Mouse (Mus musculus) fibroblast of lung, adult 2 months (primary cell): Measurements from ENCODE around the gene Nek6.

Source experiments
- DNase-seq: peaks from one replicate; pipeline ENCODE4 v3.0.0-alpha.2; 2011; ENCODE audit warnings: low read depth

The Nek6 gene

DNA sequence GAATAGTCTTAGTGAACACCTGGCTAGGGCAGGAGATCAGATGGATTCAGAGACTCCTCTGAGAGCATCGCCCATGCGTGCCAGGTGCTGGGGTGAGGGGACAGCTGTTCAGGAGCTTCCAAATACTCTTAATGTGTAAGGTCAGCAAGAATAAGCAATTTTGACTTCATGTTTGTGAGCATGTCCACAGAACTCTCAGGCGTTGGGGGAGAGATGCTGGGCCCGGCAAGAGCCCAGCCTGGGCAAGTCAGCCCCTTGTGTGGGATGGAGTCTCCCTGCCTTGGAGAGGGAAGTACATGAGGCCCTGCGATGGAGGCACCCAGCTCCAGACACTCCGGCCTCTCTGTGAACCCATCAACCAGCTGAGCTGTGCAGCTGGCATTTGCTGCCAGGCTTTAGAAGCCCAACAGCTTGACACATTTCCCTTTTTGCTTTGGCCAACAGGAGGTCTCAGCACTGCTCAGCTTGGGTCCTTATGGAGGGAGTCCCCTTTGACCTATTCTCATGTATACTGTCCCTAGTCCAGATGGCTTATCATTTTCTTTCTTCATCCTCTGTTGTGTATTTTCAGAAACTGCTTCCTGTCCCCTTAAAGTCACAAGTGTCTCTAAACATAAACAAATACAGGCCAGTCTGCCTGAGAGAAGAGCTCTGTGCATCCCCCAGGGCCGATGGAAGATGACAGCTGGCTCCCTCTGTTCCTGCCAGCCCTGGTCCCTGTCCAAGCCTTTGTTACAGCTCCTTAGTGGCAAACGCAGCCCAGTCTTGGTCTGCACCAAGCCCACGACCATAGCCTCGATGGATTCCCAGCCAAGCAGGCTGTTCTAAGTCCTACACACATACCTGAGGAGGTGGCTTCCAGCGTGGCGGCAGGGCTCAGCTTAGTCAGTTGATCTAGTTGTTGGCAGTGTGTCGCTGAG, 67.4 kb downstream of the Nek6 start:
- DNase-seq, result no peak

DNA sequence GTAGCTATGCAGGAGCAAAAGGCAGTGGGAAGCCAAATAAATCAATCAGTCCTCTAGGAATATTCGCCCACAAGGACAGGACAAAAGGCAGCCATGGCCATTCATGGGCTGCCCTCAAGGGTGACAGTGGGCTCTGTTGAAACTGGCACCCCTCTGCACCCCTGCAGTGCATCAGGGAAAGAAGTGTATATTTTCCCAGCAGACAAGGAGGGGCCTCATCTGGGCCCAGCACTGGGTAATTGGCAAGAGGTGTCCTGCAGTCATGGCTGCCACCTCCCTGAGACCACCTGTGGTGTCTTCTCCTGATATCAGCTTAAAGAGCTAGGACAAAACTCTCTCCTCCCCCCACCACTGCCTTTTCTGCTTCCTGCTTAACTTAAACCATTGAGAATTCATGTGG, 68.1 kb downstream of the Nek6 start:
- no peak for DNase-seq

DNA sequence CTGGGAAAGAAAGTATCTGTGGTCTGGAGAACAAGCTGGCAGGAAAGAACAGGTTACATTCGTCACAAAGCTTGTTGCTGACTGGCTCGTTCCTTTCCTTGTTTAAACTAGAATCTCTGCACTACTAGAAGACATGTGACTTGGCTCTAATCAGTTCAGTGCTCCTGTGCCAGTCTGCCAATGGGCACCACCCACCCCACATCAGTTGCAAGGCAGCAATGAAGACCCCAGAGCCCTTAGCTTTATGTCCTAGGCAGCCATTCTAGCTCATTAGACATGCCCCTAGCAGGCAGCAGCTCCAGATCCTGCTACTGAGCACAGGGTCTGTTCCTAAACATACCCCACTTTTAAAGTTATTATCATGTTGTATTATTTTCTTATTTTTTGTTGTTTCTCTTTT, 72.5 kb downstream of the Nek6 start:
- no peak for DNase-seq

DNA sequence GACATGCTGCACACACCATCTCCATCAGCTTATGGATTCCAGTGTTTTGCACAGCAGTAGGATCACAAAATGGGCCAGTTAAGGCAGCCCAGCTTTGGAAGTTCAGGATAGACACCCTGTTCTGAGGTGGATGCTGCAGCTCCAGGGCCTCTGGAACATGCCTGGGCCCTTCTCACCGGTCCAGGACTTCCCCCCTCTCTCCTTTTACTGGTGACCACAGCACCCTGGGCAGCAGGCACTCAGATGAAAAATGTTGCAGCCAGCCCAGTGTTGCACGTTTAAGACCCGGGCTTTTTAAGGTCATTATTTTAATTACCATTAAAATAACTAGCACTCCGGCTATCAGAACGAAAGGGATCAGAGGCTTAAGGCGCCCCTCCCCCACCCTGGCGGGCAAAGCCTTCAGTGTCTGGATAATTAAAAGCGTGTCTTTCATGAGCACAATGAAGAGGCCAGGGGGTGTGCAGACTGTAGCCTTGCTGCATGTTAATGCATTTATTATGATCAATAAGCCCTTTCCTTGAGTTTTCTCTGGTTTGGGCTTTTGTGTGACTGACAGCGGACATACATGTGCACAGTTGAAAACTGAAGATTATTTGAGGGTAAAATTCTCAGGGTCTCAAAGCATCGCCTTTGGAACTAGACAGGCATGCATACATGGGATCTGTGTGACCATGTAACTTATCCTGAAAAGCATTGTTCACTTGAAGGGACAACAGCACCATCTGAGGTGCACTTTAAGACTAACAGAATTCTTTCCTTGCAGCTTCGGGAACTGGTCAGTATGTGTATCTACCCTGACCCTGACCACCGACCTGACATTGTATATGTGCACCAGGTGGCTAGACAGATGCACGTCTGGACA, 73.3 kb downstream of the Nek6 start:
- no peak for DNase-seq

DNA sequence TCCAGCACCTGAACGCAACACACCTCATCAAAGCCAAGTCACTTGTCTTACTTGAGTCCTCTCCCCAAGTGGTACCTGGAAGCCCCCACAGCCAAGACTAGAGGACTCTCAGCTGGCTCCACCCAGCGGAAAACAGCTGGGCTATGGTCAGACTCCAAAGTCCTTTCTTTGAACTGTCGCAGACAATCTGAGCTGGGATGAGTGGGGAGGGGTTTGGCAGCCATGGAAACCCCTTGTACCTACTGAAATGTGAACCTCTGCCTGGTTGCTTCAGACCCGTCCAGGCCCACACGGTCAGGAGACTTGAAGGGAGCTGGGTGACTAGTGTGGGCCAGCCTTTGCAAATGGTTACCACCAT, 73.9 kb downstream of the Nek6 start:
- DNase-seq, result no peak

DNA sequence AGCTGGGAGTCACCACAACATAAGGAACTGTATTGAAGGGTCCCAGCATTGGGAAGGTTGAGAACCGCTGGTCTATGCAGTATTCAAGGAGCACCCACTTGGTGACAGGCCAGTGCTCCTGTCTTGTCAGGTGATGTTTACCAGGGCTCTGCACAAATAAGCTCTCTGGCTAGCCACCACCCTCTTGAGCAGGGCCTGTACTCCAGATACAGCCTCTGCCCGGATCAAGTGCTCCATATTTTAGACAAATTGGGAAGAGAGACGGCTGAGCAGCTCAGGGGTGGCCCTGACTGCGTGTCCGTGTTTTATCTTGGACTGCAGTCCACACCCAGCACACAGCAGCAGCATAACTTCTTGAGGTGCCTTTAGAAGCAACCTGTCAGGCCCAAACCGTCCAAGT, 75.3 kb downstream of the Nek6 start:
- DNase-seq, result no peak

DNA sequence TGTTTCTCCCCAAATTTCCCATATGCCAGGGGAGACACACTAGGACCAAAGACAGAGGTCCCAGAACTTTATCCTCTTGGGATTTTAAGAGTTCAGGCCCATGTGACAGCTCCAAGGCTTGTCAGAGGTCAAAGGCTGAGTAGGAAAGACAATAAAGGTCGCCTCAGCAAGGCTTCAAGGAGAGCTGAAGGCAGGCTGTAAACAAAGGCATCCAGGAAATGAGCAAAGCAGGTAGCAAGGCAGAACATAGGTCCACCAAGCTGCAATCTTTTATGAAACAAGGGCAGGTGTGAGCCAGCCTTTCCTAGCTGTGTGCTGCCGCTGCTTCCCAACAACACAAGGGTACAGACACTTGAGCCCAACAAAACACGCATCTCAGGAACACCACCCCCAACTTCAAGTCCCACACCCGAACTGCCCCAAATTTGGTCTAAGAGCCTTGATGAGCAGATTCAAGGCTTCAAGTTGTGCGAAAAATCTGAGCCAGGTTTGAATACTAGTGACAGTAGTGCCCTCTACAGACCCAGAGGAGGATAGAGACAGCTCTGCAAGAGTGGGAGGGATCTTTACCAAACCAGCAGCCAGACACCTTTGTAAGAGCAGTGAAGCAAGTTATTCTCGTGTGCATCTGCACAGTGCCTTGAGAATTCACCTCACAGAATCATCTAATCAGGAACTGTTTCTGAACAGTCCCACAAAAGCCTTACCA, 80.5 kb downstream of the Nek6 start:
- peak; percentile 23 for DNase-seq

DNA sequence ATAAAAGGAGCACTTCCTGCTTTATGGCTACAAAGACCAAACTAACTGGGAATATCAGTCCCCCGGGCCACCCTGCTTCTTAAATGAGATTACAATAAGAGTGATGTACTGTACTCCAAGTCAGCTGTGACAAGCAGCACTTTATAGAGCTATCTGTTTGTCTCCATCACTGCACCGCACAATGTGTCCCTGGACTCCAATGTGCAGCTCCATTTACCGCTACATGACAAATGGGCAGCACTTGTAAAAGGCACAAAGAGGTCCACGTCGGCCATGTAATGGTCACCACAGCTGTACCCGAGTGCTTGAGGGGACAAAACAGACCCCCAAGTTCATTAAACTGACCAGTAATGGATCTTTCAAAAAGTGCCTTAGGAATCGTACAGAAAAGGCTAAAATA, 83.4 kb downstream of the Nek6 start:
- DNase-seq, result no peak

DNA sequence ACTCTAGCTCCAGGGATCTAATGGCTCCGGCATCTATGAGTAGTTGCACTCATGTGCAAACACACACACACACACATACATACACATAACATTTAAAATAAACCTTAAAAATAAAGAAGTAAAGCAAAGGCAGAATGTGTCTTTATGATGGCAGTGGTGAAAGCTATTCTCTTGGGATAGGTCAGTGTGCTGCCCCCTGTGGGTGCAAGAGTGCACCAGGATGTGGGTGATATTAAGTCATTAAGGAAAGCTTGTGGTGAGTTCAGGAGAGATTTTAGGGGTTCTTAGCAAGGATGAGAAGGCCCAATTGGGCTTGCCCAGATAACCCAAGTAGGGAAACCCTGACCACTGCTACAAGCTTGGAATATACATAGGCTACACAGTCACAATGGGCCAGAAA, 86.5 kb downstream of the Nek6 start:
- no peak for DNase-seq

DNA sequence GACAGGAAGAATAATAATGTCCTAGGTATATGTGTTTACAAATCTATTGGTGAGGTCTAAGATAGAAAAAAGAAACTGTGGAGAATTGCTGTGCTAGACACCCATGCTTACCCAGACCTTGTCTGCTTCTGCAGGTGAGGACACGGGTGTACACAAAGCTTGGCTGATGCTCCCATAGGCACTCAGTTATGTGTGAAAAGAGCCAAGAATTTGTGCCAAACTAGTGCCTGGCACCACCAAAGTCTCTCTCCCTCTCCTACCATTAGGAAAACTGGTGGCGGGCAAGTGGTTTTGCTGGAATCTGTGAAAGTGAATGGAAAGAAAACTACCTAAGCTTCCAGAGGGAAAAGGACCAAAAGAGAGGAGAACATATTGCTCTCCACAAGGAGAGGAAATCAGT, 87.0 kb downstream of the Nek6 start:
- DNase-seq, result no peak

DNA sequence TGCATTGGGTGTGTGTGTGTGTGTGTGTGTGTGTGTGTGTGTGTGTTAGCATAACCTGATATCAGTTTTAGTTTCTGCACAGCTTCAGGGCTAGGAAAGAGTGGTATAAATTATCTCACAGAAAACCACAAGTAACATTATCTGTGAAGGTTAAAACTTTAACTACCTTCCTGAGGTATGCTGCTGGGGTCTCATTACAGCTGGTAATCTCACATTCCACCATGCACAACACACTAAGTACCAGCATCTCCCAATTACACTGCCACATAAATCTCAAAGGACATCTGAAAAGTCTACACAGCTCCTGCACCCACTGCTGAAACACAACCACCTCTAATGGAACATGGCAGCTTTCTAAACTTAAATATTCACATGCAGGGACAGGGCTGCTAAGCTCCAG, 89.4 kb downstream of the Nek6 start:
- DNase-seq, result no peak

DNA sequence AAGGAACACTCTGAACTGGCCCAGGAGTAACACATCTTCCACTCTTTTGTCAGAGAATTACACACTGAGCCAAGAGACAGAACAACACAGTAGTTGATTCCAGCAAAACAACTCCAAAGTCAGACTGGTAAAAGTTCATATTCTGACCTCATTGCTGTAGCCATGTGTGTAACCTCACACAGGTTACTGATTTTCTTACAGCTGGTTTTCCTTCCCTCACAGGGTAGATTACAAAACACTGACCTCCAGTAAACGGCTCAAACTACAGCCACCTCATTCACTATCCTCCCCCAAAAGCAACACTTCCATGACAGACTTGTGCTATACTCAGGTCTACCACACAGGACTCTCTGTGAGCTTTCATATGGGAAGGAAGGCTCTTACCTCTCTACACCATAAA, 96.3 kb downstream of the Nek6 start:
- DNase-seq, result no peak

DNA sequence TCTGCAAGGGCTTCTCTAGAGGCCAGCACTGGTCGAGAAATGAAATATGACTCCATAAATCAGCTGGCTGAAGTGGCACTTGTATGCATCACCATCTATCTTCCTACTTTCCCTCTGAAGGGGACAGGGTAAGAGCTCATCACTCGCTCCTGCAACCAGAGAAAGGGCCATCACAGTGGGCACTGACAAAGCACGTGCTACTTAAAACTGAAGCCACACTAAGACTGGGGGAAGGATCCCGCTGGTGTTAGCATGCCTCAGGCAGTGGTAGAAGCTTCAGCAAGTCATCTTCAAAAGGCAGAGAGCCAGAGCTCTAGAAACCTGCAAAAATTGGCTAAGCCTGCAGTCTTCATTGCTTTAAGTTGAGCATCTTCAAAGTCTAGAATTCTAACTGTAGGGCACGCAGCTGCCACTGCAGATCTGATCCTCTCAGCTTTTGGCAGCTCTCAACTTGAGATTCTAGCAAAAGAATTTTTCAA, 97.4 kb downstream of the Nek6 start:
- DNase-seq, result no peak

DNA sequence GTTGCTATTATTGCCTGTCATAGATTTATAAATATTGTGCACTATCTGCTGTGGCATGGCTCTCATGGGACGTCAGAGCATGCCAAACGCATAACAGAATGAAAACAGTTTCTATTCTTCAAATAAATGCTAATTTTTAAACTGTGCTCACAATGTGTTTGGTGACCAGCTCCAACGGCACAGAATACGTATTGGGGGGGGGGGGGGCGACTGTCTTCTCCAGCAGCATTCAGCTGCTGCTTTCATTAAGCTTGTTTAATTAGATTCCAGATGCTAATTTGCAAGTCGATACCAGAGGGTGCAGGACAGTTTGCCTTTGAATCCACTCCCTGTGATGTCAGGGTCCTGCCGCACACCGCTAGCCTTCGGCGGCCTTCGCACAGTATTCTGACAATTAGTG, 97.9 kb downstream of the Nek6 start:
- DNase-seq, result no peak

DNA sequence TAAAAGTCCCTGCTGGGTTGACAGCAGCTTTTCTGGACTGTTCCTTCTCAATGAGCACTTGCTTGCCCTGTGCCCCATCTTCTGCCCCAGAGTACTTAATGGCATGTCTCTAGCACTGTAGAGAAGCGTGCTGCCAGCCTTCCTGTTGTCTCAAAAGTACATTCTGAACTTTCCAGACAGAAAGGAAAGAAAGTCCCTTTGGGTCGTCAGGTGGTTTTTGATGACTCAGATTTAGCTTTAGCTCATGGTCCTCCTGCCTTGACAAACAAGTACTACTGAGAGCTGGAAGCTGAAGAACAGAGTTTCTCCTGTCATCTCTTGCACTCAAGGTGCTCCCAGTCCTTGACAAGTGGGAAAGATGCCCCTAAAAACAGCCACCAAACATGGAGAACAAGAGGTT, 98.7 kb downstream of the Nek6 start:
- DNase-seq, result no peak

DNA sequence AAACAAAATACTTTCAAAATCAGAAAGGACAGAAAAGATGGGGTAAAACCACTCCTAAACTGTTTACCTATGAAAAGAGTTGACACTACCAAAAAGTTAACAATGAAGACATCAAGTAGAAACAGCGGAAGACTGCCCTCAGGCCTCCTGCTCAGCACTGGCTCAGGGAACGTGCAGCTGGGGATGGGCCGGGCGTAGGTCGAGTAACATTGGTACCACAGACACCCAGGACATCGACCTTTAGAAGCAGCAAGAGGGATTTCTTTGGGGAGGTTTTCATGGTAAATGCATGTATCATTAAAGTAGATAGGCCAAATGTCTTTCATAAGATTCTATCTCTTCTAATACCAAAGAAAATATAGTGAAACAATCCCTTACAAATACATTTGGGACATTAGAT, 101.2 kb downstream of the Nek6 start:
- no peak for DNase-seq

DNA sequence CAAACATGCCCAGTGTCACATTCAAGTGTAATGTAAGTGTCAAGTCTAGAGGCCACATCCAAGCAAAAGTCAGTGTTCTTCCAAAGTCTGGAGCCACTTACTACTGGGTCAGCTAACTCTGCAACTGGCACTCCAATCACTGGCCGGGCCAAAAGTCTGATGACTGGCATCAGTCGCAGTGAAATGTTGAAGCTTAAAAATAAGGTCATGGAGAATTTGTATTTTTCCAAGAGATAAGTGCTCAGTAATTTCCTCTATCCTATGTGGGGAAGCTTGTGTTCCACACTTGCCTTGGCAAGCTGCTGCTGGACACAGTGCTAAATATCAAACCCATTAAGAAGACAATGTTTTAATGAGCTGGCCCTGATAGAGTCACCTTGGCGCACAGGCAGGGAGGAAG, 102.1 kb downstream of the Nek6 start:
- no peak for DNase-seq

DNA sequence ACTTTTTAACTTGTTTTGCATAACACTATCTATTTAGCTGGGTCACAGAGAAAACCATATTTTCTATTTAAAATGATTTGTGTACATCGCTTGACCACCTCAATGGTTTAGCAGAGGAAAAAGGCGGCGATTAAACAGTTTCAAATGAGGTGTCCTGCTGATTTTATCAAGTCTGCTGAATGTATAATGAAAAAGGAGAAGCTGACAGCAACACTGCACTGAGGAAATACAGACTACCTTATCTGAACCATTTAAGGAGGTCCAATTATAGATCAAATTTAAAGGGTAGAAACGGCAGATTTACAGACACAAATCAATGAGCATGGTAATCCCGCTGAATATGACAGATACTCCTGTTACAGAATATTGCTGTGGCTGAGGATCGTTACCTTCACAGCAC, 103.0 kb downstream of the Nek6 start:
- DNase-seq, result no peak

DNA sequence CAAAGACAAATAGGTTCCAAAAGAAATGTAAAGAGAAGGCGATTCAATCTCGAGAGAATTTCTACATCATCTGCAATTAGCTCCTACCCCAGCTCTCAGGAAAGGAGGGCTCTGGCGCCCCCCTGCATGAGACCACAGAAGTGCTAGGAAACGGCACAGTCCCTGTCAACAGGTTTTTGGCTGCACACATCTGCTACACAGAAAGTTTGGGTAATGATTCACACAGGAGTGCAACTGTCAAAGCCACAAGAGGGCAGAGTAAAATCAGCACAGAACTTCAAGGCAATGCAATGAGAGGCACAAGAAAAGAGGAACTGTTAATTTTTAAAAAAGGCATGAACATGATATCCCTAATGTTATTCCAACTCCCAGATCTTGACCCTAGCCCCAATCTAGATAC, 104.6 kb downstream of the Nek6 start:
- peak; percentile 53 for DNase-seq

DNA sequence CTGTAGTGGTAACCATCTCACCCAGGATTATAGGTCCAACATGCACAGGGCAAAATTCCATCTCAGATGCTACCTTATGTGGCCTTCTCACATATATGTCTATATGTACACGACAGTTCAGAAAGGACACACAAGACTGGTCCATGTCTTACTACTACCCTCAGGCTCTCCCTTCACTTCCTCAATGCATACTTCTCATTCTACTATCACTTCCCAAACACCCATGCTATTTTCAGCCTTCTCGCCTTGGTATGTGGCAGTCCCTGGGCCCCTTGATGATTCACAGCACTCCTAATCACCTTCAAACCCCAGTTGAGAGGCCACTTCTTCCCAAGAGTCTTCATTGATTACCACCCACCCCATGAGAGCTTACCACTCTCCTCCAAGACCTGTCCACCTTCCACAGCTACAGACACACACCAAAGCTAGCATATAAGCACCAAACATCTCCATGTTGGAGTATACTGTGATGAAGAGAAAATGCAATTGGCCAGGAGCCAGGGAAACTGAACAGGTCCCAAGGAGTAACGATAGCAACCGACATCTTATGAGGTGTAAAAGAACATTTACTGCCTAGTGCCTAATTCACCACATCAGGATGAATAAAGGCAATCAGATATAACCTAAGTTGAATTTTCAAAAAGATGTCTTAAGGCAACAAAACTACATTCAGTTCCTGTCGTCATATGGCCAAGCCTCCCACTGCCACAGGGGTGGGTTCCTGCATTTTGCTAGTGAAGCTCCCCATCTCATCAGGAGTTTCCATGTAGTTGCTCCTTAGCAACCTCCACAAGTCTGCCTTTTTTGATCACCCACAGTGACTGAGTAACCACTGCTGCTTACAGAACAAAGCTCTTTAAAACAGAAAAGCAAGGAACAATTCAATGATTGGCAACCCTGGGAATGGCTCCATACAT, 105.8 kb downstream of the Nek6 start:
- no peak for DNase-seq

DNA sequence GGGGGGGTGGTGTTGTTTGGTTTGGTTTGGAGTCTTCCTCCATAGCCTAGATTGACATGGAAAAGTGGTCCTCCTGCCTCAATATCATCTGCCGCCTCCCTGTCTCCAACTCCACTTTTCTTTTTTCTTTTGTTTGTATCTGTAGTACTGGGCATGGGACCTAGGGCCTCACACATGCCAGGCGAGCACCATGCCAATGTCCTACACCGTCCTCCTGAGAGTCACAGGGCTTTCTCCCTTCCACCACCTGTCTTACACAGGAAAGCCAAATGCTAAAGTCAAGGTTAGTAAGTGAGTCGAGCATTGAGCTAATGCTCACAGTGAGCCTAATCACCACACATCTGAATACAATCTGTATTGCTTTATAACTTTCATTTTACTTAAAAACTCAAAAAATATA, 108.3 kb downstream of the Nek6 start:
- no peak for DNase-seq

DNA sequence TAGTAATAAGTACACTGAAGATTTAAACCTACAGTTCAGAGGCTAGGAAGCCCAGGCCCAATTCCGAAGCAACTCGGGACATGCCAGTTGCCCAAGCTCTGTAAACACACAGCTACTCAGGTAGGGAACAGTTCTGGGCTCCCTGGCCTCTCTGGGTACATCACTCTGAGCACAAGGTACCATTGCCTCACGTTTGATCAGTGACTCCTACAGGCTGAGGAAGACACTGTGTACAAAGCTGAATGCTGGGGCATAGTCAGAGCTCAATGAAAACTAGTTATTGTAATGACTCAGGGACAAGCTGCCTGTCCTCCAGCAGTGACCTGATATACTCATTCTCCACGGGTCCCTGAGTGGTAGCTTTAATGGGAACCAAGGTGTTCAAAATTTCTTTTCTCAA, 109.6 kb downstream of the Nek6 start:
- DNase-seq, result no peak
